28 mouse cellular contexts compared by ENCODE assay signal in genomic region chr7:19230899-19231298, GRCm38 (mm10). TPM values are rescaled to one million over a fixed set of nuclear protein-coding genes. Genes with fewer than 3 reads are reported as not detected.
DNase-seq lines count a peak whose midpoint lies in the region; ATAC-seq and TF ChIP-seq lines count a peak whose summit lies in the region.
"Had no signal": no experiment of that assay in that cellular context is flagged by ENCODE, and none has a peak within 500 bp of the region (broad histone marks: within the 10 kb centered on the region; RNA-seq: fewer than 3 reads in every experiment).

No protein-coding gene starts in this region.

- intact Hi-C loops in left cerebral cortex, adult 2 months (cut with DNase I) = no loop called here

- ATAC-seq in embryonic facial prominence, embryonic 12.5 days (ENCODE audit: insufficient number of reproducible peaks, insufficient read depth, low FRiP score, low TSS enrichment) = no peak
- ATAC-seq in midbrain, embryonic 12.5 days (ENCODE audit: low FRiP score, low read depth) = no peak
- ATAC-seq in midbrain, embryonic 15.5 days (replicated peaks) = no peak
- ATAC-seq in intestine, postnatal 0 days = no peak
- ATAC-seq: activated CD4-positive, CD25-positive, alpha-beta regulatory T cell, adult 4 months; forebrain, embryonic 14.5 days had no signal

- H3K27ac ChIP-seq in embryonic facial prominence, embryonic 12.5 days = no peak overlapping the region
- H3K27ac ChIP-seq in embryonic facial prominence, embryonic 10.5 days (replicated peaks) = no peak overlapping the region
- H3K27ac ChIP-seq in kidney, adult 2 months (ENCODE audit: insufficient read depth, low read depth, low read length) = peak overlapping the region; percentile 85
- no peak overlapping the region for H3K27ac ChIP-seq in midbrain, embryonic 12.5 days (replicated peaks)
- no peak overlapping the region for H3K27ac ChIP-seq in midbrain, embryonic 15.5 days
- H3K27ac ChIP-seq in intestine, postnatal 0 days (ENCODE audit: low read depth, low read length) = peak overlapping the region; percentile 98
- no peak overlapping the region for H3K27ac ChIP-seq in left cerebral cortex, adult 2 months
- H3K27ac ChIP-seq: stomach, embryonic 15.5 days had no signal

- TF ChIP-seq CTCF in kidney, adult 2 months (conservative IDR thresholded peaks at IDR 0.05; ENCODE audit: insufficient read depth, insufficient read length, low read depth, low read length) = no peak
- no peak for TF ChIP-seq CTCF in intestine, postnatal 0 days (IDR thresholded peaks at IDR 0.05; ENCODE audit: low read depth)
- no peak for TF ChIP-seq CTCF in left cerebral cortex, adult 2 months (IDR thresholded peaks at IDR 0.05)

- H3K4me2 ChIP-seq in embryonic facial prominence, embryonic 12.5 days (replicated peaks) = no peak overlapping the region
- no peak overlapping the region for H3K4me2 ChIP-seq in midbrain, embryonic 12.5 days (replicated peaks)
- H3K4me2 ChIP-seq in midbrain, embryonic 15.5 days = no peak overlapping the region
- no peak overlapping the region for H3K4me2 ChIP-seq in intestine, postnatal 0 days (replicated peaks; ENCODE audit: low read depth)
- H3K4me2 ChIP-seq: lung, embryonic 14.5 days; stomach, embryonic 15.5 days had no signal

- WGBS in embryonic facial prominence, embryonic 12.5 days = 95% methylated on average over 5 of the region's 5 CpGs
- WGBS in embryonic facial prominence, embryonic 10.5 days = 94% methylated on average over 5 of the region's 5 CpGs
- WGBS in kidney, adult 2 months = 73% methylated on average over 5 of the region's 5 CpGs
- WGBS in midbrain, embryonic 12.5 days = 96% methylated on average over 5 of the region's 5 CpGs
- WGBS in midbrain, embryonic 15.5 days = 94% methylated on average over 5 of the region's 5 CpGs
- WGBS in intestine, postnatal 0 days = 93% methylated on average over 5 of the region's 5 CpGs

- no peak for TF ChIP-seq POLR2A in kidney, adult 2 months (IDR thresholded peaks at IDR 0.05; ENCODE audit: low read depth, low read length)

- DNase-seq in embryonic facial prominence, embryonic 10.5 days (ENCODE audit: low spot score) = no peak
- peak; percentile 29 for DNase-seq in kidney, adult 2 months
- no peak for DNase-seq in kidney, adult 18-20 months
- DNase-seq in left cerebral cortex, adult 2 months (ENCODE audit: extremely low spot score in 1 of 2, low spot score in 2 of 2) = no peak
- DNase-seq: adrenal gland, adult 2 months; adrenal gland, postnatal 36 days; cerebellum, adult 18-20 months; cerebellum, postnatal 10 days; gastrocnemius, postnatal 25 days; heart, adult 18-20 months; heart, postnatal 14 days; layer of hippocampus, adult 9-11 months; lung, embryonic 14.5 days; lung, postnatal 14 days; retina, postnatal 1 day; right cerebral cortex, postnatal 14 days; thymus, adult 2 months; thymus, postnatal 36 days had no signal

- H3K36me3 ChIP-seq in embryonic facial prominence, embryonic 12.5 days = peaks cover 8% of the 10 kb centered on the region; the same call in 1 of the 2 replicates
- peaks cover 46% of the 10 kb centered on the region for H3K36me3 ChIP-seq in embryonic facial prominence, embryonic 10.5 days (replicated peaks)
- H3K36me3 ChIP-seq in kidney, adult 2 months (ENCODE audit: control insufficient read depth, insufficient read depth, low read length) = no peaks in the 10 kb centered on the region
- H3K36me3 ChIP-seq in midbrain, embryonic 12.5 days = peaks cover 8% of the 10 kb centered on the region; the same call in 1 of the 2 replicates
- no peaks in the 10 kb centered on the region for H3K36me3 ChIP-seq in midbrain, embryonic 15.5 days (replicated peaks)
- H3K36me3 ChIP-seq in intestine, postnatal 0 days (ENCODE audit: control insufficient read depth, insufficient read depth) = no peaks in the 10 kb centered on the region
- H3K36me3 ChIP-seq: stomach, embryonic 15.5 days had no signal

- H3K9me3 ChIP-seq in embryonic facial prominence, embryonic 12.5 days = no peaks in the 10 kb centered on the region
- no peaks in the 10 kb centered on the region for H3K9me3 ChIP-seq in embryonic facial prominence, embryonic 10.5 days
- no peaks in the 10 kb centered on the region for H3K9me3 ChIP-seq in midbrain, embryonic 12.5 days
- no peaks in the 10 kb centered on the region for H3K9me3 ChIP-seq in midbrain, embryonic 15.5 days
- no peaks in the 10 kb centered on the region for H3K9me3 ChIP-seq in intestine, postnatal 0 days (ENCODE audit: control insufficient read depth)
- H3K9me3 ChIP-seq: stomach, embryonic 15.5 days had no signal

- H3K4me3 ChIP-seq in embryonic facial prominence, embryonic 12.5 days = no peak overlapping the region
- no peak overlapping the region for H3K4me3 ChIP-seq in embryonic facial prominence, embryonic 10.5 days
- no peak overlapping the region for H3K4me3 ChIP-seq in kidney, adult 2 months (ENCODE audit: insufficient read depth, low read depth, low read length)
- no peak overlapping the region for H3K4me3 ChIP-seq in midbrain, embryonic 12.5 days
- H3K4me3 ChIP-seq in midbrain, embryonic 15.5 days = no peak overlapping the region
- H3K4me3 ChIP-seq in intestine, postnatal 0 days (ENCODE audit: low read depth, low read length) = no peak overlapping the region
- no peak overlapping the region for H3K4me3 ChIP-seq in left cerebral cortex, adult 2 months
- H3K4me3 ChIP-seq: stomach, embryonic 15.5 days had no signal

- H3K4me1 ChIP-seq in embryonic facial prominence, embryonic 12.5 days = peaks cover 15% of the 10 kb centered on the region
- peaks cover 23% of the 10 kb centered on the region for H3K4me1 ChIP-seq in embryonic facial prominence, embryonic 10.5 days
- H3K4me1 ChIP-seq in kidney, adult 2 months (ENCODE audit: control insufficient read depth, insufficient read depth, low read length) = peaks cover 33% of the 10 kb centered on the region
- H3K4me1 ChIP-seq in midbrain, embryonic 12.5 days = peaks cover 18% of the 10 kb centered on the region
- H3K4me1 ChIP-seq in midbrain, embryonic 15.5 days = peaks cover 25% of the 10 kb centered on the region
- peaks cover 24% of the 10 kb centered on the region; the same call in 1 of the 2 replicates for H3K4me1 ChIP-seq in intestine, postnatal 0 days (replicated peaks; ENCODE audit: control insufficient read depth, insufficient read depth, low read length)

- peak overlapping the region; percentile 60; the same call in 1 of the 2 replicates for H3K9ac ChIP-seq in embryonic facial prominence, embryonic 12.5 days
- H3K9ac ChIP-seq in midbrain, embryonic 12.5 days (replicated peaks) = 0 out of 2 replicates have a peak overlapping the region, but pooled peaks have one; percentile 4
- no peak overlapping the region for H3K9ac ChIP-seq in midbrain, embryonic 15.5 days
- no peak overlapping the region for H3K9ac ChIP-seq in intestine, postnatal 0 days (ENCODE audit: low read depth, low read length)
- H3K9ac ChIP-seq: lung, embryonic 14.5 days; stomach, embryonic 15.5 days had no signal

- H3K27me3 ChIP-seq in embryonic facial prominence, embryonic 12.5 days = no peaks in the 10 kb centered on the region
- no peaks in the 10 kb centered on the region for H3K27me3 ChIP-seq in embryonic facial prominence, embryonic 10.5 days (replicated peaks; ENCODE audit: low read depth, poor library complexity, severe bottlenecking)
- H3K27me3 ChIP-seq in kidney, adult 2 months (replicated peaks; ENCODE audit: control insufficient read depth, insufficient read depth, low read length) = no peaks in the 10 kb centered on the region
- no peaks in the 10 kb centered on the region for H3K27me3 ChIP-seq in midbrain, embryonic 12.5 days
- H3K27me3 ChIP-seq in midbrain, embryonic 15.5 days (replicated peaks) = no peaks in the 10 kb centered on the region
- H3K27me3 ChIP-seq in intestine, postnatal 0 days (replicated peaks; ENCODE audit: control insufficient read depth, insufficient read depth, low read length) = no peaks in the 10 kb centered on the region
- H3K27me3 ChIP-seq: CH12.LX; stomach, embryonic 15.5 days had no signal

RNA-seq across cellular contexts. Expression of gene Opa3, which starts 2.8 kb away (rescaled TPM):
- polyA plus RNA-seq in embryonic facial prominence, embryonic 12.5 days (2016; fragmentation: Nextera tagmentation; extraction: Ambion mirVana) = 38.2 and 40.1 TPM in 2 replicates
- 46.4 and 49.4 TPM in 2 replicates for polyA plus RNA-seq in embryonic facial prominence, embryonic 10.5 days (2016; fragmentation: Nextera tagmentation; extraction: Ambion mirVana)
- polyA plus RNA-seq in kidney, adult 2 months (2012; rRNA removed) = 41.7 and 48.5 TPM in 2 replicates
- polyA plus RNA-seq in midbrain, embryonic 12.5 days (2016; fragmentation: Nextera tagmentation; extraction: Ambion mirVana) = 41.8 and 43.7 TPM in 2 replicates
- 37.9 and 41.1 TPM in 2 replicates for polyA plus RNA-seq in midbrain, embryonic 15.5 days (2015; fragmentation: Nextera tagmentation; extraction: Ambion mirVana)
- 26.5 and 27.5 TPM in 2 replicates for polyA plus RNA-seq in intestine, postnatal 0 days (2015; fragmentation: Nextera tagmentation; extraction: Ambion mirVana)
- 10 to 100 TPM; 42.7 to 46.8 TPM for total RNA-seq in left cerebral cortex, adult 2 months (2021)

RNA-seq across cellular contexts. Expression of gene Gpr4, which starts 18.6 kb away (rescaled TPM):
- 1.4 and 1.7 TPM in 2 replicates for polyA plus RNA-seq in embryonic facial prominence, embryonic 12.5 days (2016; fragmentation: Nextera tagmentation; extraction: Ambion mirVana)
- 1.7 and 2.0 TPM in 2 replicates for polyA plus RNA-seq in embryonic facial prominence, embryonic 10.5 days (2016; fragmentation: Nextera tagmentation; extraction: Ambion mirVana)
- polyA plus RNA-seq in kidney, adult 2 months (2012; rRNA removed) = 10.1 and 10.8 TPM in 2 replicates
- 1.6 and 2.0 TPM in 2 replicates for polyA plus RNA-seq in midbrain, embryonic 12.5 days (2016; fragmentation: Nextera tagmentation; extraction: Ambion mirVana)
- 3.5 and 4.0 TPM in 2 replicates for polyA plus RNA-seq in midbrain, embryonic 15.5 days (2015; fragmentation: Nextera tagmentation; extraction: Ambion mirVana)
- 1.3 and 1.6 TPM in 2 replicates for polyA plus RNA-seq in intestine, postnatal 0 days (2015; fragmentation: Nextera tagmentation; extraction: Ambion mirVana)
- total RNA-seq in left cerebral cortex, adult 2 months (2021) = 1 to 10 TPM; 2.4 to 3.8 TPM
- total RNA-seq: common myeloid progenitor, adult 5-6 weeks had no signal

RNA-seq across cellular contexts. Expression of gene Vasp, which starts 40.7 kb away (rescaled TPM):
- polyA plus RNA-seq in embryonic facial prominence, embryonic 12.5 days (2016; fragmentation: Nextera tagmentation; extraction: Ambion mirVana) = 68.2 and 69.3 TPM in 2 replicates
- polyA plus RNA-seq in embryonic facial prominence, embryonic 10.5 days (2016; fragmentation: Nextera tagmentation; extraction: Ambion mirVana) = 56.7 and 61.1 TPM in 2 replicates
- 69.5 and 71.5 TPM in 2 replicates for polyA plus RNA-seq in kidney, adult 2 months (2012; rRNA removed)
- polyA plus RNA-seq in midbrain, embryonic 12.5 days (2016; fragmentation: Nextera tagmentation; extraction: Ambion mirVana) = 44.9 and 47.1 TPM in 2 replicates
- 35.9 and 37.4 TPM in 2 replicates for polyA plus RNA-seq in midbrain, embryonic 15.5 days (2015; fragmentation: Nextera tagmentation; extraction: Ambion mirVana)
- polyA plus RNA-seq in intestine, postnatal 0 days (2015; fragmentation: Nextera tagmentation; extraction: Ambion mirVana) = 98.5 and 106 TPM in 2 replicates
- total RNA-seq in left cerebral cortex, adult 2 months (2021) = 10 to 100 TPM; 13.2 to 14.6 TPM

RNA-seq across cellular contexts. Expression of gene Ppm1n, which starts 49.0 kb away (rescaled TPM):
- polyA plus RNA-seq in embryonic facial prominence, embryonic 12.5 days (2016; fragmentation: Nextera tagmentation; extraction: Ambion mirVana) = 0.18 TPM in 1 of 2 replicates, not detected in the other
- polyA plus RNA-seq in embryonic facial prominence, embryonic 10.5 days (2016; fragmentation: Nextera tagmentation; extraction: Ambion mirVana) = 0.25 TPM in 1 of 2 replicates, not detected in the other
- polyA plus RNA-seq in kidney, adult 2 months (2012; rRNA removed) = not detected in 2 replicates
- polyA plus RNA-seq in midbrain, embryonic 12.5 days (2016; fragmentation: Nextera tagmentation; extraction: Ambion mirVana) = 0.20 and 0.32 TPM in 2 replicates
- 1.1 and 1.7 TPM in 2 replicates for polyA plus RNA-seq in midbrain, embryonic 15.5 days (2015; fragmentation: Nextera tagmentation; extraction: Ambion mirVana)
- polyA plus RNA-seq in intestine, postnatal 0 days (2015; fragmentation: Nextera tagmentation; extraction: Ambion mirVana) = 0.12 and 0.14 TPM in 2 replicates
- total RNA-seq in left cerebral cortex, adult 2 months (2021) = not detected
- total RNA-seq: adrenal gland, adult 2 months; adrenal gland, postnatal 36 days; CH12.LX; common myeloid progenitor, adult 5-6 weeks; gastrocnemius, postnatal 25 days; heart, adult 18-20 months; heart, postnatal 14 days had no signal
- polyA plus RNA-seq: hindbrain, embryonic 11.5 days; lung, embryonic 14.5 days had no signal

RNA-seq across cellular contexts. Expression of gene Rtn2, which starts 51.5 kb away (rescaled TPM):
- polyA plus RNA-seq in embryonic facial prominence, embryonic 12.5 days (2016; fragmentation: Nextera tagmentation; extraction: Ambion mirVana) = 17.9 and 21.4 TPM in 2 replicates
- 16.6 and 18.8 TPM in 2 replicates for polyA plus RNA-seq in embryonic facial prominence, embryonic 10.5 days (2016; fragmentation: Nextera tagmentation; extraction: Ambion mirVana)
- polyA plus RNA-seq in kidney, adult 2 months (2012; rRNA removed) = 7.6 and 19.1 TPM in 2 replicates
- 74.6 and 79.7 TPM in 2 replicates for polyA plus RNA-seq in midbrain, embryonic 12.5 days (2016; fragmentation: Nextera tagmentation; extraction: Ambion mirVana)
- polyA plus RNA-seq in midbrain, embryonic 15.5 days (2015; fragmentation: Nextera tagmentation; extraction: Ambion mirVana) = 112 and 121 TPM in 2 replicates
- 7.1 and 9.3 TPM in 2 replicates for polyA plus RNA-seq in intestine, postnatal 0 days (2015; fragmentation: Nextera tagmentation; extraction: Ambion mirVana)
- total RNA-seq in left cerebral cortex, adult 2 months (2021) = 100 to 1,000 TPM; 110 to 122 TPM
- polyA plus RNA-seq: activated CD4-positive, CD25-positive, alpha-beta regulatory T cell, adult 4 months had no signal

Comparison
In these comparisons a context has a peak if more than half of its experiments do, and no peak if none do; other contexts are left out.
1. H3K9ac ChIP-seq: peak in embryonic facial prominence, embryonic 12.5 days (single experiment) and midbrain, embryonic 12.5 days (single experiment); none in midbrain, embryonic 15.5 days (single experiment) and intestine, postnatal 0 days (single experiment).
2. H3K27ac ChIP-seq: peak in kidney, adult 2 months (single experiment) and intestine, postnatal 0 days (single experiment); none in embryonic facial prominence, embryonic 12.5 days (single experiment), embryonic facial prominence, embryonic 10.5 days (single experiment), midbrain, embryonic 12.5 days (single experiment), midbrain, embryonic 15.5 days (single experiment) and left cerebral cortex, adult 2 months (single experiment).